12 mouse cellular contexts compared by ENCODE assay signal in genomic region chr14:118936236-118936635, GRCm38 (mm10).
"Had no signal": no experiment of that assay in that cellular context is flagged by ENCODE, and none has a peak within 500 bp of the region (broad histone marks: within the 10 kb centered on the region; RNA-seq: fewer than 3 reads in every experiment).

No protein-coding gene starts in this region.

- ATAC-seq: intestine, embryonic 15.5 days had no signal

- H3K36me3 ChIP-seq: intestine, embryonic 15.5 days; kidney, embryonic 15.5 days; limb, embryonic 12.5 days; lung, embryonic 15.5 days; midbrain, embryonic 12.5 days had no signal

- H3K9ac ChIP-seq: kidney, embryonic 15.5 days had no signal

- H3K27ac ChIP-seq: intestine, embryonic 15.5 days; kidney, embryonic 15.5 days; left cerebral cortex, adult 2 months; midbrain, embryonic 12.5 days had no signal

- H3K9me3 ChIP-seq: intestine, embryonic 15.5 days; kidney, embryonic 15.5 days; limb, embryonic 12.5 days; lung, embryonic 15.5 days; megakaryocyte, embryonic 14.5 days; midbrain, embryonic 12.5 days had no signal

- DNase-seq: kidney, adult 18-20 months; kidney, postnatal 25 days; lung, postnatal 14 days; right cerebral cortex, postnatal 14 days; thymus, postnatal 36 days had no signal

- H3K27me3 ChIP-seq: intestine, embryonic 15.5 days; kidney, embryonic 15.5 days; limb, embryonic 12.5 days; lung, embryonic 15.5 days; megakaryocyte, embryonic 14.5 days had no signal
